Mouse (Mus musculus) intestine, postnatal 0 days (tissue): ENCODE results near the gene Hilpda. TPM values are rescaled to one million over a fixed set of nuclear protein-coding genes. Genes with fewer than 3 reads are reported as not detected.

Experiments
- ATAC-seq: fragments of 200-750 bp; cut with Nextera tagmentation; 2 replicates; pipeline ENCODE4 v1.8.0; 2017; ENCODE audit warnings: mild to moderate bottlenecking, moderate TSS enrichment, moderate library complexity
- H3K27ac ChIP-seq: fragments of 300-500 bp; sonication (generic); 2 replicates; pipeline ENCODE4 v1.5.1; 2014; ENCODE audit warnings: mild to moderate bottlenecking, low read depth, low read length, moderate library complexity
- H3K27me3 ChIP-seq: fragments of 300-500 bp; sonication (generic); replicated peaks from 2 replicates; pipeline ENCODE4 v1.6.1; 2014; ENCODE audit warnings: low read length, mixed read lengths; ENCODE audit not compliant: control insufficient read depth, insufficient read depth
- H3K36me3 ChIP-seq: fragments of 300-500 bp; sonication (generic); 2 replicates; pipeline ENCODE4 v1.6.1; 2014; ENCODE audit warnings: mild to moderate bottlenecking, moderate library complexity; ENCODE audit not compliant: control insufficient read depth, insufficient read depth
- H3K4me1 ChIP-seq: fragments of 300-500 bp; sonication (generic); replicated peaks from 2 replicates; pipeline ENCODE4 v1.6.1; 2014; ENCODE audit warnings: antibody characterized with exemption, low read length, mixed read lengths; ENCODE audit not compliant: control insufficient read depth, insufficient read depth
- H3K4me2 ChIP-seq: fragments of 300-500 bp; sonication (generic); replicated peaks from 2 replicates; pipeline ENCODE4 v1.6.1; 2014; ENCODE audit warnings: low read depth, mild to moderate bottlenecking, moderate library complexity
- H3K4me3 ChIP-seq: fragments of 300-500 bp; sonication (generic); 2 replicates; pipeline ENCODE4 v1.5.1; 2014; ENCODE audit warnings: low read depth, low read length
- H3K9ac ChIP-seq: fragments of 300-500 bp; sonication (generic); 2 replicates; pipeline ENCODE4 v1.6.1; 2014; ENCODE audit warnings: mild to moderate bottlenecking, low read depth, low read length
- H3K9me3 ChIP-seq: fragments of 300-500 bp; sonication (generic); 2 replicates; pipeline ENCODE4 v1.6.1; 2016; ENCODE audit warnings: mixed run types; ENCODE audit not compliant: control insufficient read depth
- CTCF ChIP-seq: sonication (generic); IDR thresholded peaks from 2 replicates; pipeline ENCODE4 v1.5.1; 2016; ENCODE audit warnings: low read depth, mild to moderate bottlenecking, control low read depth, antibody characterized with exemption, moderate library complexity
- WGBS: fragments of 180-500 bp; shearing (Covaris S2); extraction: QIAGEN DNeasy Blood & Tissue Kit; methylation state at CpG from one replicate; pipeline ENCODE4 v1.1.7; 2014; 5-methylcytosine and 5-hydroxymethylcytosine counted together
- polyA plus RNA-seq: library from polyadenylated mRNA; unstranded; fragments of >200 nt; fragmentation: Nextera tagmentation; extraction: Ambion mirVana; gene quantifications from 2 replicates; pipeline ENCODE4 v1.2.1, GENCODE M21; 2015

The Hilpda gene
- polyA plus RNA-seq, 1 experiment from 2014 or later = 27.2 TPM

DNA sequence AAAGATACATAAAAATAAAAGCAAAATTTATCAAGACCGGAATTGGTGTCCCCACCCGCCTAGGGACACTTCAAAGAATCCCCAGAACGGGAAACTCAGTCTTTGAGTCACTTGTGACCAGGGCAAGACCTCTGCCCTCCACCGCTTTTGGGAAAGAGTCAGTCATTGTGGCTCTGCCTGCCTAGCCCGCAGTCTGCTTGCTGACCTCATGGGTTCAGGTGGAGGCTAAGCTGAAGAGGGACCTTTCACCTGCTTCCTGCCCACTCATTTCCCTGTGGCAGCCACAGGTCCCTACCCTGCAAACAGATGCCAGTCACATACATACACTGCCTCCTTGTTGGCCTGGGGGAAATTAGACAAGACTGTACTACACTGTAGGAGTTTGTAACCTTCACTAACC, 25.7 kb upstream of the Hilpda start:
- ATAC-seq = peak; percentile 44
- no peak overlapping the region for H3K27ac ChIP-seq
- no peak overlapping the region for H3K4me2 ChIP-seq
- H3K4me1 ChIP-seq = no peaks in the 10 kb centered on the region
- no peak overlapping the region for H3K9ac ChIP-seq
- WGBS = 52% methylated on average over 5 of the region's 5 CpGs
- no peak for TF ChIP-seq CTCF
- no peaks in the 10 kb centered on the region for H3K36me3 ChIP-seq
- no peaks in the 10 kb centered on the region for H3K9me3 ChIP-seq
- no peak overlapping the region for H3K4me3 ChIP-seq
- H3K27me3 ChIP-seq = no peaks in the 10 kb centered on the region

DNA sequence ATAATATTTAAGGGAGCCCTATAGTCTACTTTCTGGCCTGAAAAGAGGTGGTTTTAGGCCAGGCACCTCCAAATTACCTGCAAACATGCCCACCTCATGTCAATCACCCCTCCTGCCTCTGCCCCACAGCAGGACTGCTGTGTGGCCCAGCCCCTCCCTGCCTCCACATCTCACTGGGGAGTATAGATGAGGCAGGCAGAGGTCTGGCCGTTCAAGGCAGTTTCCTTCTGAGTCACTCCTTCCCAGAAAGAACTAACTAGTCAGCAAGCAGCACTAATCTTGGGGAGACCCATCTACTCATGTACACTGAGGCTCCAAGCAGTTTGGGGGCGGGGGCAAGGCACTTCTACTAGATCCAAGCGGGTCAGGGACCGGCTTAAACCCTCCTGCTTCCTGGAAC, 25.2 kb upstream of the Hilpda start:
- H3K36me3 ChIP-seq = no peaks in the 10 kb centered on the region
- no peaks in the 10 kb centered on the region for H3K9me3 ChIP-seq
- peak; percentile 59; the same call in 1 of the 2 replicates for ATAC-seq
- H3K4me2 ChIP-seq = no peak overlapping the region
- H3K27me3 ChIP-seq = no peaks in the 10 kb centered on the region
- H3K4me3 ChIP-seq = no peak overlapping the region
- H3K27ac ChIP-seq = no peak overlapping the region
- TF ChIP-seq CTCF = no peak
- WGBS = 32% methylated on average over 4 of the region's 4 CpGs
- no peaks in the 10 kb centered on the region for H3K4me1 ChIP-seq
- H3K9ac ChIP-seq = no peak overlapping the region

DNA sequence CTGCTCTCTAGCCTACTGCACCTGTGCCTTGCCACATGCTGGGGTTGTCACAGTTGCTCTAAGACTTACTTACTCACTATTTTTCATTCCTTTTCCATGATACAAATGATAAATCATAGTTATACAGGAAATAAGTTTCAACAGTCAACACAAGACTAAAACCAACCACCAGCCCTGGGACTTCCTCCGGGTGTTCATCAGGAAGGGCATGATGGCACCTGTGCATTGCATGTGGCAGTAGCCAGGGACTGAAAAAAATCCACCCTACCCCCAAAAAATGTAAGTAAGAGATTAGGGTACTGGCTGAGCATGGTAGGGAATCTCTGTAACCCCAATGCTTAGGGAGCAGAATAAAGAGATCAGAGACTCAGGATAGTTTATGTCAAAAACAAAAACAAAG, 12.9 kb upstream of the Hilpda start:
- Histone ChIP-seq H3K27ac (no peak overlapping the region), H3K4me1 (no peaks in the 10 kb centered on the region), H3K27me3 (no peaks in the 10 kb centered on the region), H3K36me3 (no peaks in the 10 kb centered on the region), H3K4me3 (no peak overlapping the region), H3K9ac (no peak overlapping the region), H3K9me3 (no peaks in the 10 kb centered on the region), H3K4me2 (no peak overlapping the region)
- WGBS = 91% methylated on average over 1 of the region's 1 CpGs
- ATAC-seq = no peak
- no peak for TF ChIP-seq CTCF

DNA sequence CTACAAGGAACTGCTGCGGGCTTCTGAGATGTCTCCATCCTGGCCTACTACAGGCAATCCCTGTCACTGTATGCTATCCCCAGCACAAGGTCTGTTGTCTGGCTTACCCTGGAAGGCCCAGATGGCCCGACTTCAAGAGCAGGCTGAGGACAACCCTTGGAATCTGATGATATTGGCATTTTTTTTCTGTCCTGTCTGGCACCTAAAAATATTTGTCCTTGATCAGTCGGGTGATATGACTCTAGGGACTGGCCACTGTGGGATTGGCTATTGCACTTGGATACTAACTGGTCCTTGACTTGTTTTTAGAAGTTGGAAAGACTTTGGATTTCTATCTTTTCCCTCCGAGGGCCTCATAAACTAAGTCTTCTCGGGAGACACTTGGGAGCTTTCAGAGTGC, 10.5 kb upstream of the Hilpda start:
- Histone ChIP-seq H3K4me3 (no peak overlapping the region), H3K4me1 (no peaks in the 10 kb centered on the region), H3K27ac (no peak overlapping the region), H3K4me2 (no peak overlapping the region), H3K9me3 (no peaks in the 10 kb centered on the region), H3K27me3 (no peaks in the 10 kb centered on the region), H3K9ac (no peak overlapping the region), H3K36me3 (no peaks in the 10 kb centered on the region)
- no peak for ATAC-seq
- TF ChIP-seq CTCF = no peak
- WGBS = 74% methylated on average over 5 of the region's 5 CpGs

DNA sequence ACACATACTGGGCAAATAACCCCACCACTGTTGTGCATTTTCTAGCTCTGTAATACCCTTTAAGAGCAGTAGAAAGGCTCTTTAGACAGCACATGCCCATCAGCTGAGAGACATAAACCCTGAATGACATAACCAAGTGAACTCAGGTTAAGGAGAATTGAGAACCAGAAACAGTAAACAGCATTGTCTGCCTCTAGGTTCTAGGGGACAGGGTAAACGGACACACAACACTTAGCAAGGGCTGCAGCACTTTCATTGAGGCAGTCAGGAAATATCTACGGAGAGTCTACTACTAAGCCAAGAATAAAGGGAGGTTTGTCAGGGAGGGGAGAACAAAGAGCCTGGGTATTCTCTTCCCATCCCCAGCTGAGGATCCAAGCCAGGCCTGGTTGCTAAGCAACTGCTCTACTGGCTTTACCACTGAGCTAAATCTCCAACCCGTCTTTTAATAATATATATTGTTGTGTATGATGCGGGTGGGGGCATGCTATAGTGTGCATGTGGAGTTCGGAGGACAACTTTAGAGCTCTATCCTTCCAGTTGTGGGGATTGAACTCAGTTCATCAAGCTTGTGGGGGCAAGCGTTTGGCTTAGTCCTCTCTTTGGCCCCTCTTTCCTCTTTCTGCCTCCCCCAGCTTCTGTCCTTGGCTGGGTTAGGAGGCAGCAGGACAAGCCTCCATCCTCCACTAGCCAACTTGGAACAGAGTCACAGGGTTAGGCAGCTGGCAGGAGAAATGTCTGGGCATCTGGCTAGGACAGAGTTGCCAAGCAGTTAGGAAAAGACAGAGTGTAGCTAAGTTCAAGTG, 8.4 kb upstream of the Hilpda start:
- WGBS = 65% methylated on average over 6 of the region's 6 CpGs

DNA sequence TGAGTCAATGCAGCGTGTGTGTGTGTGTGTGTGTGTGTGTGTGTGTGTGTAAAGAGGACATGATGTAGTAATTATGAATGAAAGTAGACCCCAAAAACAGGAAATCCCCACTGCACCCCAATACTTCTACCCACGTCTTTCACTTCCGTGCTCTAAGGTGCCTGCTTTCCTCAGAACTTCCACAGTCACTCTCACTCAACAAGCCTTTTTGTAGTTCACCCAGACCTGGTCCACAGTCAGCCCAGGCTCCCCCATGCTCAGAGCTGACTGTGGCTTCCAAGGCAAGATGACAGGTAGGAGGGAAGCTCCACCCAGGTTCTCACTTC, 7.9 kb upstream of the Hilpda start:
- Histone ChIP-seq H3K4me3 (no peak overlapping the region), H3K4me1 (no peaks in the 10 kb centered on the region), H3K27me3 (no peaks in the 10 kb centered on the region), H3K27ac (no peak overlapping the region), H3K9me3 (no peaks in the 10 kb centered on the region), H3K36me3 (no peaks in the 10 kb centered on the region), H3K9ac (no peak overlapping the region), H3K4me2 (no peak overlapping the region)
- TF ChIP-seq CTCF = no peak
- ATAC-seq = no peak
- 78% methylated on average over 3 of the region's 3 CpGs for WGBS

More for the DNA sequence above, 8.4 kb upstream of the Hilpda start:
- H3K36me3 ChIP-seq = no peaks in the 10 kb centered on the region
- no peak overlapping the region for H3K4me2 ChIP-seq
- no peaks in the 10 kb centered on the region for H3K27me3 ChIP-seq
- TF ChIP-seq CTCF = no peak
- H3K4me3 ChIP-seq = no peak overlapping the region
- no peak for ATAC-seq
- no peaks in the 10 kb centered on the region for H3K9me3 ChIP-seq
- H3K4me1 ChIP-seq = no peaks in the 10 kb centered on the region
- H3K27ac ChIP-seq = no peak overlapping the region
- H3K9ac ChIP-seq = no peak overlapping the region
